Mouse (Mus musculus): ENCODE measurements around the gene Il2rb.

Gene Il2rb

GRCm38 (mm10) chr15:78494968-78495406 is at the start of gene Il2rb:
Gene Il2rb (minus strand): TSS chr15:78495271.
- no peak for DNase-seq (ENCODE audit: low spot score)

GRCm38 (mm10) chr15:78544561-78545001 is 49.5 kb upstream of the Il2rb start, which contains the start of gene Sstr3:
Gene Sstr3 (minus strand): TSS chr15:78544685.
- no peak for DNase-seq (ENCODE audit: low spot score)

GRCm38 (mm10) chr15:78544041-78544440 is 49.0 kb upstream of the Il2rb start:
- no peak for DNase-seq (ENCODE audit: low spot score)

GRCm38 (mm10) chr15:78542767-78543303 is 47.8 kb upstream of the Il2rb start:
- DNase-seq (ENCODE audit: low spot score), result no peak

GRCm38 (mm10) chr15:78542098-78542766 is 47.2 kb upstream of the Il2rb start:
- no peak for DNase-seq (ENCODE audit: low spot score)

DNA sequence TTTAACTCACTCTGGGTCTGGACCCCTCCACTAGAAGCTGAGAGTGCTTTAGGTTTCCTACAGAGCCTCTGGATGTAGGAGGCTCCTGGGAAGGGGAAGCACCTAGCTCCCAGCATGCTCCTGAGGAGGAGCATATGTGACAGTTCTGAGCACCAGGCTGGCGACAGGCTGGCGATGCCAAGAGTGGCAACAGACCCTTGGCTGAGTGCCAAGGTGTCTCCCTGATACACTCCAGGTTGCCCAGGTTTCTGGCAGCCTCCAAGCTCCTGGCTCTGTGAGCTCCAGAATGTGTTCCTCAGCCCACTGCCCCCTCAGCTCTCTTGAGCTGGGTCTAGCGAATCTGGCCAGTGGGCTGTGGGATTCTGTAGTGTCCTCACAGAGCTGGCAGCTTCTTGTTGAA is 46.5 kb upstream of the Il2rb start:
- no peak for DNase-seq (ENCODE audit: low spot score)

- no peak for DNase-seq (ENCODE audit: low spot score)
Observed at GRCm38 (mm10) chr15:78541036-78541435, 46.0 kb upstream of the Il2rb start.

- DNase-seq (ENCODE audit: low spot score), result no peak
Observed at GRCm38 (mm10) chr15:78535723-78536421, 40.8 kb upstream of the Il2rb start.

GRCm38 (mm10) chr15:78533346-78533835 is 38.3 kb upstream of the Il2rb start:
- DNase-seq (ENCODE audit: low spot score), result no peak

DNA sequence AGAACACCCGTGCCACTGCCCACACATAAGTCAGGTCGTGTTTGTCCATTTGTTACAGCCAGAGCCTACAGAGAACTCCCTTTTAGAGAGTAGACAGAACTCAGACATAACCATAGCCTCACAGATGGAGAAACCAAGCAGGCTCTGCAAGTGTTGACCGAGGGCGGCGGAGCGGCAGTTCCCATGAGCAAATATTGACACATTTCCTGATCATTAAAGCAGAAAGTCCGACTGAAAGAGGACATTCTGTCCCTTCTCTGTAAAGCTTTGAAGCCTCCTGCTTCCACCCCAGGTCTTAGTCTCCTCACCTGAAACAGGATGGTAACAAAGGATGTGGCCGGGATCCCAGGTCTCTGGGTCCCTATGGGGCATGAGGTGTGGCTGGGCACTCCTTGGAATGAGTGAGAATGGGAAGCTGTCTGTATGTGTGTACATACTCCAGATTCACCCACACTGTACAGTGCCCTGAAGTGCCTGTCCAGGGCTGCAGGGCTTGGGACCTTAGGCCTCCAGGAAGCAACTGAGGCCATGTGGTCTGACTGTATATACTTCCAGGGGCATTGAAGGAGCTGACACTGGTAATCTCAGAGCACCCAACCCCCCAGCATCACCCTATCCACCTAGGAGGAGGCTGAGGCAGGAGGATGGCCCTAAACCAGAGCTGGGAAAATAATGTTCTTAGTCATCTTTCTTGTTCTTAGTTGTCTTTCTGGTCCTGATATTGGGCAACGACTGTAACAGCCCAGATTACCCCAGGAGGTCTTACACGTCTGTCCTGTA is 37.7 kb upstream of the Il2rb start:
- DNase-seq (ENCODE audit: low spot score), result no peak

- DNase-seq (ENCODE audit: low spot score), result peak; percentile 99
Observed at GRCm38 (mm10) chr15:78531901-78532469, 36.9 kb upstream of the Il2rb start.

GRCm38 (mm10) chr15:78531451-78531720 is 36.3 kb upstream of the Il2rb start:
- DNase-seq (ENCODE audit: low spot score), result no peak

DNA sequence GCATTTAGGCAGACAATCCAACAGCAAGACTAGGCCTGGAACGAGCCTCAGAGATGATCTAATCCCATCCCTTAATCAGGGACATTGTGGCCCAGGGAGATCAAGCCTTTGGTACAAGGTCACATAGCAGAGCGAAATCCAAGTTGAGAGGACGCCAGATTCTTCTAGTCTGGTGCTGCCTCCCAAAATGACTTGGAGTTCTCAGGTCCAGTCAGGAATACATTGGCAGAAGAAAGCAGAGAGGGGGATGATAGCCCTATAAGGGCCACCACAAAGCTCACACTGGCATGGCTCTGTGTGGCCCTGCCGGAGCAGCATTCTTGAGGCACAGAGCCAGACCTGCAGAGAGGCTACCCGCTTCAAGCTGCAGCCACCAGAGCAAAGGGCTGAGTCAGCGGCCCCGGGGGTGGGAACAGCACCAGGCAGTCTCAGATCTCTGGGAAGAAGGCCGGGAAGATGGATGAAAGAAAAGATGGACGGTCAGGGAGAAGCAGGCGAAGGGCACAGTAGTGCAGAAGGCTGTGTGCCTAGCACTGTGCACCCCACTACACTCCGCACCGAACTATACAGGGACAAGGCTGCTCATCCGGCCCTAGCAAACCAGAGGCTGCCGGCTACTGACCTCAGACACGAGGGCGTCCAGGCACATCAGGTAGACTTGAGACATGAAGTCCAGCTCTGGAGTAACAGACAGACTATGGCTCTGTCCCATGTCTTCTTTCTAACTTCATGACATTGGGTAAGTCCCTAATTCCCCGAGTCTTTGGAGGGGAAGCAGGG is 35.8 kb upstream of the Il2rb start, which contains the start of gene C1qtnf6:
Gene C1qtnf6, minus strand, starts transcription at position 746 of the 780 bp plus-strand sequence.
- peak; percentile 55 for DNase-seq (ENCODE audit: low spot score)

DNA sequence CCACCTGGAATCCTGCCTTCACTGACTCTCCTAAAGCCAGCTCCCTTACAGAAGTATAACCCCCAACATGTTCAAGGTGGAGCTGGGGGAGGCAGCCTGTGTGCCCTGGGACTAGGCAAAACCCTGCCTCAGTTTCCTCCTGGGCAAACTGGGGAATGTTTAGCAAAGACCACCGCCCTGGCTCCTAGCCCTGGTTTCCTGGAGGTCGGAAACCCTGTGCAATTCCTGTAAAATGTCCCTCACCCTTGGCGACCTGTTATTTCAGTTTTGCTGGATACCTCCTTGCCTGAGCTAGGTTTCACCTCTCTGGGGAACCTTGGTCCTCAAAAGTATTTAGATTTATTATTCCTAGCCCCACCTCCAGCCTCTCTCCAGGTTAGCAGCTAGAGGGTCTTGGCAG is 35.1 kb upstream of the Il2rb start:
- no peak for DNase-seq (ENCODE audit: low spot score)

GRCm38 (mm10) chr15:78529428-78529990 is 34.4 kb upstream of the Il2rb start:
- peak; percentile 71 for DNase-seq (ENCODE audit: low spot score)

GRCm38 (mm10) chr15:78528726-78529411 is 33.8 kb upstream of the Il2rb start:
- DNase-seq (ENCODE audit: low spot score), result peak; percentile 22

DNA sequence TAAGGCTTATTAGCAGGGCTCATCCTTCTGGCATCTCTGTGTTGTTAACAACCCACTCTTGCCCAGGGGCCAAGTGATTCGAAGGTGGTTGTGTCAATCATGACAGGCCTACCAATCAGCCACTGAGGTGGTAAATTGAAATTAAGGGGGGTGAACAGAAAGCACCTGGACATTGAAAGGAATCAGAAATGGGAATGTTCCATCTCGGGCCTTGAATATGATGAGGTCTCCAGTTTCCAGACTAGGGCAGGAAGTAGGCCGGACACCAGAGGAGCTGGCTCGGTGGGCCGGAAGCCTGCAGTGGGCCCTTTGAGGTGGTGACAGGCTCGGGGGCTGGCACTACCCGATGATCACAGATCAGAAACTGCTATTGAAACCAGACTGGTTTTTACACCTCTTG is 32.9 kb upstream of the Il2rb start:
- no peak for DNase-seq (ENCODE audit: low spot score)

- no peak for DNase-seq (ENCODE audit: low spot score)
Observed at GRCm38 (mm10) chr15:78524163-78524562, 29.1 kb upstream of the Il2rb start.

DNA sequence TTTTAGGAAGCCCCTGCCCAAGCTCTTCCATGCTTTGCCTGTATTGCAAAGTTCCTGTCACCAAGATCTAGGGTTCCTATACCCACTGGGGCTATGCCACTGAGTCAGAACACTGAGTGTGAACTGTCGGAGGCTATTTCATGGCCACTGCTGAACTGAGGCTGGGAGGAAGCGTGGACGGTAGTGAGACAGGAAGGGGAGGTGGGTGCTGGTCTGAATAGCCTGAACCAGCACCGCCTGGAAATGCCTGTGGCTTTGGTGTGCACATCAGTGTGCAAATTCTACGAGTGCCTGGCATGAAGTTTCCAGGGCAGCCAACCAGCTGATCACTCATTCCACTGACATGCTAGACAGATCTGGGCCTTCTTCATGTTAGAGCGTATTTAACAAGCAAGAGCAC is 26.8 kb upstream of the Il2rb start:
- DNase-seq (ENCODE audit: low spot score), result no peak

GRCm38 (mm10) chr15:78521331-78521730 is 26.3 kb upstream of the Il2rb start:
- no peak for DNase-seq (ENCODE audit: low spot score)
